Mouse (Mus musculus) monocyte, adult 2 months (primary cell): ENCODE results near the gene Hdac4.
A peak's percentile ranks its signal among the peaks of the same experiment; 100 is the strongest.

ENCODE experiments used
- DNase-seq, 2 experiments: peaks; one replicate each; pipeline ENCODE4 v3.0.0; 2022; ENCODE audit warnings: low spot score in 2 of 2, low read depth in 1 of 2

Gene Hdac4

GRCm38 (mm10) chr1:92102825-92103224 lies 92.7 kb downstream of the Hdac4 start:
- no peak for DNase-seq

DNA sequence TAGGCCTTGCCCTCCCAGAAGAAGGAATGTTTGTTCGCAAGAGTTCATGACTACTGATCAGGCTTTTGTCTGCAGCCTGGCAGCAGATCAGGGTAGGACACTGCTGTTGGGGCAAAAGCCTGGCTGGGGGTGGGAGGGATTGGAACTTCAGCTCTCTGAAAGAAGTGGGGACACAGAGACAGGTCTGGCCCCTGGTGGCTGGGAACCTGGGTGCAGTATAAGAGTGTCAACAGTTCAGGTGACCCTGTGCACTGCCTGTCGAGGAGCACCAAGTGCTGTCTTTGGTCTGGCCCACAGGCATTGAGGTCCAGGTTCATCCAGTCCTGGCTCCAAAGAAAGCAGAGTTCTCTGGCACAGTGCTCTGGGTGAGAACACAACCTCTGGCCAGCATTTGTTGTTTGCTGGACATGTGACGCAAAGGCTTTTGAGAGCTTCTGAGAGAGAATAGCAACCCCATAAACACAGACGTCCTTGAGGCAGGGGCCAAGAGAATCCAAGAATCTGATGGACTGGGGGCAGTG lies 95.1 kb downstream of the Hdac4 start:
- no peak for DNase-seq

DNA sequence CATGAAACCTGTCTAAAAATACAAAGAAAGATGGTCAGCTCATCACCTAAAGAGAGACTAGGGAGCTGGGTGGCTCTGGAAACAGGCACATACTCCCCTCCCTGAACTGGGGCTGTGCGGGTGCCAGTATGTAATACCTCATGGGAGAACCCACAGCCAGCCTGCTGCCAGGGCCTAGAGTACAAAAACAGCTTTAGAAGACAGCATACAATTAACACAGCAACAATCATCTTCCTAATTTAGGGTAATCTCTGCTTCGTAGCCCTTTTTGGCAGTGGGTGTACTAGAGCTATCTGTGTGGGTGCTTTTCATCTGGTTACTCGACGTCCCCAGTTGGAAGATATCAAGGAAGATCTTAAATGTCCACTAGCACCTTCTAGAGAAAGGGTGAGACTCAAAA lies 95.5 kb downstream of the Hdac4 start:
- DNase-seq: no peak

GRCm38 (mm10) chr1:92099502-92099901 lies 96.0 kb downstream of the Hdac4 start:
- no peak for DNase-seq

DNA sequence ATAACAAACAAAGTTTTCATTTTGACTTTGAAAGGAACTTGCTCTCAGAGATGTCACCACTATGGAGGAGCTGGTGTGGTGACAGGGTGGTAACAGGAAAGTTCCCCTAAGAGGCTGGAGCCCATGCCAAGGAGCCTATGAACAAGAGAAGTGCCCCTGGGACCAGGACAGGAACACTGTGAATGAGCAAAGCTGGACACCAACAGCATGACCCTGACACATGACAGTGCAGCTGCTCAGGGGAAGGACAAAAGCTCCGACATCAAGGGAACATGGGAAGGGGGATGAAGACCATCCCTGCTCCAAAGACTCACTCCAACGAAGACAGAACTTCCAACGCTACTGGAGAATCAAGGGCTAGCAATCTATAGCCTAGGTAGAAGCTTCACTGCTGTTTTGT lies 97.0 kb downstream of the Hdac4 start:
- DNase-seq: no peak

- no peak for DNase-seq
These were observed 98.4 kb downstream of the Hdac4 start for GRCm38 (mm10) chr1:92096991-92097525.

DNA sequence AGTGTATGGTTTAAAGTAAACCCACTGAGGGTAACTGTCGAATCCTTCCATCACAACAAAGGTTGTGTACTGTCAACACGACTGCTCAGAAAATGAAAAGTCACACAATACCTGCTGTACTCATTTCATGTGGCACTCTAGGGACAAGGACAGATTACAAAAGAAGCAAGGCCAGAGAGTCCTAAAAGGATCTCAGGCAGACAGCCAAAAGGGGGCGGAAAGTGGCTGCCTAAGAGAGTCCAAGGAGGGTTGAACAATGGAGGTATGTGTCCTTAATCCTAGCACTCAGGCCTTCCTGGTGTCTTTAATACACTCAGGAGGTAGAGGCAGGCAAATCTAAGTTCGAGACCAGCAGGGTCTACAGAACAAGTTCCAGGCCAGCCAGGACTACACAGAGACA lies 103.2 kb downstream of the Hdac4 start:
- no peak for DNase-seq

- DNase-seq: no peak
These were observed 107.7 kb downstream of the Hdac4 start for GRCm38 (mm10) chr1:92087821-92088220.

DNA sequence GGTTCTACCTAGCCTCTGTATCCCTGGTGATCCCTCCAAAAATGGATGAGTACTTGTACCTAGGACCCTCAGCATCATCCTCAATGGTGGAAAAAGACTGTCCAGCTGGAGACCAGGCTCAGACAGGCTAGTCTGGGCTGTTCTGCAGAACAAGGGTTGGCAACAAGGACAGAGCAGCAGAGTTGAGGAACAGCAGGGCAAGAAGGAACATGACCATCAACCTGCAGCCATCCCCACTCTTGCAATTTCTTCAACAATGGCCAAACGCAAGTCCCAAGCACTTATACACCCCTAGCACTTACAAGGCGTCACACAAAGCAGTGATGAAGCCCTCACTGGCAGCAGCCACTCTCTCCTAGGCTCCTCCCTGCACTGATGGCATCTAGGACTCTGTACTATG lies 108.2 kb downstream of the Hdac4 start:
- DNase-seq: no peak

- DNase-seq: no peak
These were observed 108.7 kb downstream of the Hdac4 start for GRCm38 (mm10) chr1:92086841-92087240.

DNA sequence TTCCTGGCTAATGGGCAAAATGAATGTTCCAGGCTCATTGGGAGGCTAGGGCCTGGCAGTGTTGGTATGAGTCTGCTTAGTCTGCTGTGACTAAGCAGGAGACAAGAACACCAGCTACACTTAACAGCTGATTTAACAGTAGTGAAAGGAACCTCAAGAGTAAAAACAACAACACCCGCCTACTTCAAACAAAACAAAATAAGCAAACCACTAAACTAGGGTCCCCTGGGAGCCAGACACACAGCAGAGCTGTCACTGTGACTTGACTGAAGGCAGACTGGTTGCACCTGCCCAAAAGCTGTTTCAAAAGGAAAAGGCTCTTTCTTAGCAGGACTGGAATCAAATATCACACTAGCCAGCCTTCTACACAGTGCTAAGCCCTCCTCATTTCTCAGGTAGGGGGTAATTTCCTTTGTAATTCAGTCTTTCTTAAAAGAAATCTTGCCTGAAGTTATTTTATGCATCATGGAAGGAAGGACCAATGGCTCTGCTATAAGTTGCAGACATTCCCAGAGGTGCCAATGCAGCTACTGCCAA lies 109.2 kb downstream of the Hdac4 start:
- no peak for DNase-seq

DNA sequence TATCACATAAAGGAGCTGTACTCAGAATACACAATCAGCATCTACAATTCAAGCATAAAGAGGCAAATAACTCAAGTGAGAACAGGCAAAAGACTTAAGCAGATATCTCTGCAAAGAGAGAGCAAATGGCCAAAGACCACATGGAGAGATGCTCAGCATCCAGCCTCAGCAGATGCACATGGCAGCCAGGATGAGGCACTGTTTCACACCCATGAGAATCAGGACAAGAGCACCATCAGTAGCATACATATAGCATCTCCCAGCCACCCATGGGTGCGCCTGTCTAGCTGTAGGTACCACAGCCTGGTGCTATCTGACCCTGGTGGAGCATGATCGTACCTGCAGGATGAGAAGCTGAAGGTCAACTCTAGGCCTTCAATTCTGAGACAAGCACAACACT lies 110.8 kb downstream of the Hdac4 start:
- no peak for DNase-seq

GRCm38 (mm10) chr1:92084004-92084403 lies 111.5 kb downstream of the Hdac4 start:
- no peak for DNase-seq

DNA sequence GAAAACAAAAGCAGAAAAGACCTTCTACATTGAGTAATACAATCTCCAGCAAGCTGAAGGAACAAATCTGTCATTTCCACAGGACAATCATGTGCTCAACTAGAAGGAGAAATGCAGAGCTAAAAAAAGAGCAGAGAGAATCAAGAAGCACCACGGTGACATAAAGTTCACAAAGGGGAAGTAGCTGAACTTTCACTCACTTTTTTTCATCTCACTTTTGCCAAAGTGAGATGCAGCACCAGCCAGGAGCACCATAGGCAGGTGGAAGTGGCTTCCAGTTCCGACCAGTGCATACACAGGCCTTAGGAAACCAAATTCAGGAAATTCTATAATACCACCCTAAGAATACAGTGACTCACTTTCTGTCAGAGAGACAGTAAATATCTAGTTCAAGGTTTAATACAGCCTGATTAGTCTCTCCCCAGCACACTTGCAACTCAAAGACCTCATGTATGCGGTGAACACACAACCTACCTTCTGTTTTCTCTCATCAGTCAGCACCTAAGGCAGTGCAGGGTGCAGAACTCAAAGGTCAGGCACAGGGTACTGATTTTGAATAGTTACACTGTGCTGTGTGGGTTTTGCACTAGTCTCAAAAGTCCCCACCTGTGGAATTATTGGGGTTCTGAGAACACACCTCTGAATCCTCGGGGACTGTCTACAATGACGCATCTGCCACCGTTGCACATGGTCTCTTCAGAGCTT lies 112.5 kb downstream of the Hdac4 start:
- no peak for DNase-seq

DNA sequence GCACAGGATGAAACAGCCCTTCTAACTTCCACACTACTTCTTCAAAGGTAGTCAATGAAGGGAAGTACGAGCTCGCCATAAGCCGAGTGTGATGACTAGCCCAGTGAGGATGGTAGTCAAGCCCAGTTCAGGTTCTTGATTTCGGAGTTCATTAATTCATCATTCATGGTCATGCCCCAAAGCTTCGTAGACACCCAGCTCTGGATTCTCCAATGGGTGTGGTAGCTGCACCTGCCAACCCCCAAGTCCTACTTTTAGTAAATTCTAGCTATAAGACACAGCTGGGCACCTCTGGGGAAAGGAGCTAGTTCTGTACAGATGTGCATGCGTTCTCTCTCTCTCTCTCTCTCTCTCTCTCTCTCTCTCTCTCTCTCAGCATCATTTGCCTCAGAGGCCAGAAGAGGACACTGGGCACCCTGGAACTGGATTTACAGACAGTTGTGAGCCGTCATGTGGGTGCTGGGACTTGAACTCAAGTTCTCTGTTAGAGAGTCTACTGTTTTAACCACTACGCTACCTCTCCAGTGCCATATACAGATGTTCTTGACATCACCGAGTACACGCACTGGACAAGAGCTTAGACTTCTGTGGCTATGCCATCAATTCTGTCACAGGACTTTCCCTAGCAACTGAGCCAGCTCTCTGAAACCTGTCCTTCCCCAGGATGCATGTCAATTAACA lies 113.2 kb downstream of the Hdac4 start:
- no peak for DNase-seq

- DNase-seq: peak in 1 of 2 experiments; percentile 27
These were observed 115.4 kb downstream of the Hdac4 start for GRCm38 (mm10) chr1:92079982-92080537.

- DNase-seq: no peak
These were observed 120.2 kb downstream of the Hdac4 start for GRCm38 (mm10) chr1:92075312-92075711.

DNA sequence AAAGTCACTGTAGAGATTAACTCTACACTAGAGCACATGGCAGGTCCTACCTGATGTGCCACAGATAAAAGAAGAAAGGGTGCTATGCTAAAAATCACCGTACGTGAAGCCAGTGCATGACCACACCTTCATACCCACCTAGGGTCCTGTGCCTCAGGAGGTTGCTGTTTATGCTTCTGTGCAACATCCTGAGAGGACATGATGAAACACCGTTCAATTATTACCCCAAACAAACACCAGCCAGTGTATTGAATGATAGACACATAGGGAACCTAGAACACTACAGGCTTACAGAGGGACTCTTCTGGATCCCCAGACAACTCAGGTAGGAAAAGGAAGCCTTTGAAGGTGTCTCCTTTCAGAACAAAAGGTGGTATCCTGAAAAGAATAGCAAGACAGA lies 120.8 kb downstream of the Hdac4 start:
- DNase-seq: no peak

- no peak for DNase-seq
These were observed 125.4 kb downstream of the Hdac4 start for GRCm38 (mm10) chr1:92069932-92070677.

GRCm38 (mm10) chr1:92069464-92069863 lies 126.0 kb downstream of the Hdac4 start:
- no peak for DNase-seq

GRCm38 (mm10) chr1:92064307-92064706 lies 131.2 kb downstream of the Hdac4 start:
- DNase-seq: no peak
